Mouse (Mus musculus) forebrain, embryonic 12.5 days (tissue): ENCODE measurements around the gene Plpp1. TPM values are rescaled to one million over a fixed set of nuclear protein-coding genes. Genes with fewer than 3 reads are reported as not detected.
A peak's percentile ranks its signal among the peaks of the same experiment; 100 is the strongest.

Experiments used
- ATAC-seq: fragments of 200-750 bp; cut with Nextera tagmentation; 2 replicates; pipeline ENCODE4 v1.8.0; 2017; ENCODE audit warnings: moderate TSS enrichment; ENCODE audit not compliant: low FRiP score
- H3K27ac ChIP-seq: fragments of 300-500 bp; sonication (generic); 2 replicates; pipeline ENCODE4 v1.5.1; 2016; ENCODE audit warnings: mild to moderate bottlenecking
- H3K27me3 ChIP-seq: fragments of 300-500 bp; sonication (generic); 2 replicates; pipeline ENCODE4 v1.6.1; 2016; ENCODE audit warnings: mild to moderate bottlenecking
- H3K36me3 ChIP-seq: fragments of 300-500 bp; sonication (generic); replicated peaks from 2 replicates; pipeline ENCODE4 v1.6.1; 2016; ENCODE audit warnings: mild to moderate bottlenecking
- H3K4me1 ChIP-seq: fragments of 300-500 bp; sonication (generic); 2 replicates; pipeline ENCODE4 v1.6.1; 2016
- H3K4me2 ChIP-seq: fragments of 300-500 bp; sonication (generic); 2 replicates; pipeline ENCODE4 v1.6.1; 2016; ENCODE audit warnings: mild to moderate bottlenecking, moderate library complexity
- H3K4me3 ChIP-seq: fragments of 300-500 bp; sonication (generic); replicated peaks from 2 replicates; pipeline ENCODE4 v1.5.1; 2016; ENCODE audit warnings: mild to moderate bottlenecking
- H3K9ac ChIP-seq: fragments of 300-500 bp; sonication (generic); 2 replicates; pipeline ENCODE4 v1.6.1; 2016; ENCODE audit warnings: mild to moderate bottlenecking
- H3K9me3 ChIP-seq: fragments of 300-500 bp; sonication (generic); 2 replicates; pipeline ENCODE4 v1.6.1; 2016
- WGBS: fragments of 180-500 bp; shearing (Covaris S2); methylation state at CpG from one replicate; pipeline ENCODE4 v1.1.7; 2016; 5-methylcytosine and 5-hydroxymethylcytosine counted together
- polyA plus RNA-seq: library from polyadenylated mRNA; unstranded; fragments of >200 nt; fragmentation: Nextera tagmentation; extraction: Ambion mirVana; gene quantifications from 2 replicates; pipeline ENCODE4 v1.2.1, GENCODE M21; 2016

Plpp1 gene
- polyA plus RNA-seq, 1 experiment from 2014 or later: 19.1 TPM

DNA sequence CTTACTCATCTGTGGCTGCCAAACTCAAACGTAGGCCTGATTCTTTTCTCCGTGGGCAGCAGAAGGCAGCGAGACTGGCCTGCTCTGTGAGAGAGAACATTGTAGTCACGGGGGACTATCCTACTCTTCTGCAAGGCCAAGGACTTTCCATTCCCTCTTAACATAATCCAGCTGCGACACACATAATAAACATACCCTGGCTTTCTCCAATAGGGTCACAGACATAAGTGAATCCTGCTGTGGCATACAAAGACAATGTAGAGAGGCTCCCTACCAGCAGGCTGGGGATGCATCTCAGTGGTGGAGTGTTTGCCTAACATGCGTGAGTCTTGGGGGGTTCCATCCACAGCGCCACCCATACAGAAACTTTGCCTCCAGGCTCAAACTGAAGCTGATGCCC lies 15.3 kb upstream of the Plpp1 start:
- H3K36me3 ChIP-seq: no peaks in the 10 kb centered on the region
- 77% methylated on average over 7 of the region's 7 CpGs for WGBS
- no peak overlapping the region for H3K27ac ChIP-seq

DNA sequence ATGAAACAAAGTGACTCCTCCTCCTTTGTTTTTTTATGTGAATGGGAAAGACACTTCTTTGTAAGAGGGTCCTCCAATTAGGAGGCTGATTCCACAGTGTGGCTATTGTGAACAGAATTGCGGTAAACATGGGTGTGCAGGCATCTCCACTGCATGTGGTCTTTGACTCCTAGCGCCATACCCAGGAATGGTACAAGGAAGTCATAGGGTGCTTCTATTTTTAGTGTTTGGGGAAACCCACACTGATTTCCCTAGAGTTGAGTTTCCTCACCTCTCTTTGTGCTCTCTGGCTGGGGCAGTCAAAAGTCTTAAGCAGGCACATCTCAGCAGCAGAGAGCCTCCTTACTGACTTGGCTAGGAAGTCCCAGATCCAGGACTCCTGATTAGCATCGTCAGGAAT lies 14.4 kb upstream of the Plpp1 start:
- Histone ChIP-seq H3K27ac (no peak overlapping the region), H3K9me3 (no peaks in the 10 kb centered on the region), H3K9ac (no peak overlapping the region), H3K4me2 (no peak overlapping the region), H3K36me3 (no peaks in the 10 kb centered on the region), H3K27me3 (no peaks in the 10 kb centered on the region), H3K4me1 (no peaks in the 10 kb centered on the region), H3K4me3 (no peak overlapping the region)
- 25% methylated on average over 3 of the region's 3 CpGs for WGBS
- ATAC-seq: no peak

More for the DNA sequence above, 15.3 kb upstream of the Plpp1 start:
- Histone ChIP-seq H3K27me3 (no peaks in the 10 kb centered on the region), H3K4me3 (no peak overlapping the region), H3K9ac (no peak overlapping the region), H3K9me3 (no peaks in the 10 kb centered on the region), H3K4me2 (no peak overlapping the region), H3K4me1 (no peaks in the 10 kb centered on the region)
- ATAC-seq: no peak

DNA sequence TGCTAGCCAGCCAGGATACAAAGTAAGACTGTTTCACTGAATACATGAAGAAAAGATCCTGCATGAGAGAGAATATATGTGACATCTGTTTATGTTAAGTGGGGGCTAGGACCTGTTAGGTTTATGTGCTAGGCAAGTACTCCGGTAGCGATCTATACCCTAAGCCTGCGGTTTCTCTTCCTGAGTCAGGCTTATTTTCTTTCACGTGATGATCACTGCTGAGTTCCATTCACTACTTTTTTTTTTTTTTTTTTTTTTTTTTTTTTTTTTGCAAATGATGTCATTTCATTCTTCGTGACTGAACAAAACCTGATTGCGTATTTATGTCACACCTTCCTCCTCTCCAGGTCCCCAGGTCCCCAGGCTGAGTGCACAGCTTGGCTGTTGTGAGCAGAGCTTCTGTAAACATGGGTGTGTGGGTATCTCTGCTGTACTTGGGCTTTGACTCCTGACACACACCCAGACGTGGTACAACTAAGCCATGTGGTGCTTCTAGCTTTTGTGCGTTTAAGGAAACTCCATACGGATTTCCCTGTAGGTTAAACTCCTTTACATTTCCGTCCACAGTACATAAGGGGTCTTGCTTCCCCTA lies 13.6 kb upstream of the Plpp1 start:
- ATAC-seq: no peak
- Histone ChIP-seq H3K27me3 (no peaks in the 10 kb centered on the region), H3K9me3 (no peaks in the 10 kb centered on the region), H3K4me2 (no peak overlapping the region), H3K36me3 (no peaks in the 10 kb centered on the region), H3K4me3 (no peak overlapping the region), H3K9ac (no peak overlapping the region), H3K27ac (no peak overlapping the region), H3K4me1 (no peaks in the 10 kb centered on the region)
- WGBS: 83% methylated on average over 10 of the region's 10 CpGs

DNA sequence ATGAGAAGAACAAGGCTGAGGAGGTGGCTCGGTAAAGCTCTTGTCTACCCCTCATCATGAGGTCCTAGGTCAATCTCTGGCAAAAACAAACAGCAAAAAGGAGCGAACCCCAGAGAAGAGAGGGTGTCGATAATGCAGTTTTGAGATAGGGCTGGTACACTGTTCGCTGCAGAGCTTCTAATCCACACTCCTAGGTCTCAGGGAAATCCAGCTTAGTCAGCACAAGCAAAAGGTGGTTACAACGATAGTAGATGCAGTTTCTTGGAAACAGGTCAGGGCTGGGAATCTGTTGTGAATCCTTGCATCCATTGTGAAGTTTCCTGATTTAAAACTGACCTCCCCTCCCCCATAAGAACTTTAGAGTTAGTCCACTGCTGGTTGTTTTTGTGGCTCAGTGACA lies 9.8 kb upstream of the Plpp1 start:
- H3K27ac ChIP-seq: no peak overlapping the region
- H3K4me2 ChIP-seq: no peak overlapping the region

DNA sequence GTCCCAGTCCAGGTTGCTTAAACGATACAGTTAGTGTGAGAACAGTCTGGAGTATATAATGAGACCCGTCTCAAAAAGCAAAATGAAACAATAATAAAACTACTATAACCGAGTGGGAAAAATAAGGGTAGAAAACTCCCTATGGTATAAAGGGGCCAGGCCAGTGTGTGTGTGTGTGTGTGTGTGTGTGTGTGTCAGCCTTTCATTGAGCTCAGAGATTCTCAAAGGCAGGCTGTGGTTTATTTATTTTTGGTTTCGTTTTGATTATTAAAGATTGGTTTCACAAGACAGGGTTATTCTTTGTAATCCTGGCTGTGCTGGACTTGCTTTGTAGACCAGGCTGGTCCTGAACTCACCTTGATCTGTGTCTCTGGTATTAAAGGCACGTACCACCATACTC lies 8.7 kb upstream of the Plpp1 start:
- no peak overlapping the region for H3K9ac ChIP-seq

More for the DNA sequence above, 9.8 kb upstream of the Plpp1 start:
- no peaks in the 10 kb centered on the region for H3K4me1 ChIP-seq
- no peaks in the 10 kb centered on the region for H3K27me3 ChIP-seq
- no peaks in the 10 kb centered on the region for H3K36me3 ChIP-seq
- 81% methylated on average over 5 of the region's 5 CpGs for WGBS
- H3K9ac ChIP-seq: no peak overlapping the region
- H3K4me3 ChIP-seq: no peak overlapping the region
- H3K9me3 ChIP-seq: no peaks in the 10 kb centered on the region
- ATAC-seq: no peak

DNA sequence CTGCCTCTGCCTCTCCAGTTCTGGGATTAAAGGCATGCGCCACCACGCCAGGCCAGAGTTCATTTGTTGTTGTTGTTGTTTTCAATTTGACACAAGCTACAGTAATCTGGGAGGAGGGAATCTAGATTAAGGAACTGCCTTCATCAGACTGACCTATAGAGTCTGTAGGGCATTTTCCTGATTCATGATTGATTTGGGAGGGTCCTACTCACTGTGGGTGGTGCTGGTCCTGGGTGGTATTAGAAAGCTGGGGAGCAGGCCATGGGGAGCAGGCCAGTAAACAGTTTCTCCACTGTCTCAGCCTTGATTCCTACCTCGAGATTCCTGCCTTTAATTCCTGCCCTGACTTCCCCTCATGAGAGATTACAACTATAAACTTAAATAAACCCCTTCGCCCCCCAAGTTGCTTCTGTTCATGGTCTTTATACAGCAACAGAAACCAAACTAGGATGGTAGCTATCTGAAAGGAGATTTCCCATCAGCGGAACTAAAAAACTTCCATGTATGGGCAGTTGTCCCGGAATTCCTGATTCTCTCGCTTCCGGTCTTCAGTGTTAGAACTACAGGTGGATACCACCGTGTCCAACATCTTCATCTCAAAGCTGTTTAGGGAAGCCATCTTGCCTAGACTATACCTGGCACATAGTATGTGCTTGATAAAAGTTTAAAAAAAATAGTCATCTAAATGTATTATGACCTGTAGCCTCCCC lies 2.2 kb upstream of the Plpp1 start:
- H3K9me3 ChIP-seq: no peaks in the 10 kb centered on the region
- peaks cover 6% of the 10 kb centered on the region; the same call in 1 of the 2 replicates for H3K4me1 ChIP-seq
- H3K27me3 ChIP-seq: no peaks in the 10 kb centered on the region
- H3K4me2 ChIP-seq: no peak overlapping the region
- no peaks in the 10 kb centered on the region for H3K36me3 ChIP-seq
- H3K4me3 ChIP-seq: no peak overlapping the region
- H3K9ac ChIP-seq: no peak overlapping the region
- WGBS: 93% methylated on average over 9 of the region's 9 CpGs
- H3K27ac ChIP-seq: no peak overlapping the region
- no peak for ATAC-seq

More for the DNA sequence above, 8.7 kb upstream of the Plpp1 start:
- Histone ChIP-seq H3K27me3 (no peaks in the 10 kb centered on the region), H3K27ac (no peak overlapping the region), H3K9me3 (no peaks in the 10 kb centered on the region), H3K4me1 (no peaks in the 10 kb centered on the region), H3K4me3 (no peak overlapping the region), H3K36me3 (no peaks in the 10 kb centered on the region), H3K4me2 (no peak overlapping the region)
- 84% methylated on average over 5 of the region's 5 CpGs for WGBS
- no peak for ATAC-seq

DNA sequence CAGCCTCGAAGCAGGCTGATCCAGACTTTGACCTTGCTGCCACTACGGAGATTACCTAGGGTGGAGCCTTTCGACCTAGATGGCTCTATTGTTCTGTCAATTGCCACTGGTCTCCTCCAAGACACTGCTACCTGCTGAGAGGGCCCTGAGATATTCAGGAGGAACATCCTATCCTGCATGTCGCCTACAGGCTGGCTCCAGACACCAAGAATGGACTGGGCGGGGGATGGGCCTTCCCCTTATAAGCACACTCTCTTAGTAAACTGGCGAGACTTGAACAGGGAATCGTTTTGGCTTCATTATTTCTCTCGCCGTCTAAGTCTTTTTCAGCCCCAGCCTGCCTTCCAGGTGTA lies 1.7 kb upstream of the Plpp1 start:
- H3K9me3 ChIP-seq: no peaks in the 10 kb centered on the region
- ATAC-seq: no peak
- H3K4me3 ChIP-seq: no peak overlapping the region
- WGBS: 81% methylated on average over 9 of the region's 9 CpGs
- no peak overlapping the region for H3K27ac ChIP-seq
- H3K4me2 ChIP-seq: no peak overlapping the region
- no peak overlapping the region for H3K9ac ChIP-seq
- H3K36me3 ChIP-seq: no peaks in the 10 kb centered on the region
- H3K4me1 ChIP-seq: peaks cover 6% of the 10 kb centered on the region; the same call in 1 of the 2 replicates
- no peaks in the 10 kb centered on the region for H3K27me3 ChIP-seq

DNA sequence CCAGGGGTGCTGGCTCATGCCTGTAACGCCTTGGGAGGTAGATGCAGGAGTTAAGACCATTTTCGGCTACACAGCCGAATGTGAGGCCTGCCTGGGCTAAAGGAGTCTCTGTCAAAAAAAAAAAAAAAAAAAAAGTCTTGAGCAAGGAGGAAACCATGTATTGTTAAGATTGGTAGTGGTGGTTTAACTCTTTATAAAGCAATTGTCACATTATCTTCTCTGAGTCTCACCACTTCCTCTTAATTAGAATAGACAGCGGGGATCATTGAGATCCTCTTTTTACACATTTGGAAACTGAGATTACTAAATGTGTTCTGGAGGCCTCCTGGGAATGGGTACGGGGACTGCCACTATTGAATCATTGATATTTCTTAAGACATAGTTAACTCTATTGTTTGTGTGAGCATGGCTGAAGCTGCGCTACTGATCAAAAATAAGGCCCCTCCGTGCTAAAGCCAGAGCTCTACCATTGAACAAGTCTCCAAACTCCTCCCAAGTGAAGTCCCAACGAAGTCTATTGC lies 811 bp upstream of the Plpp1 start:
- ATAC-seq: no peak
- Histone ChIP-seq H3K9me3 (no peaks in the 10 kb centered on the region), H3K27ac (no peak overlapping the region), H3K27me3 (no peaks in the 10 kb centered on the region), H3K36me3 (no peaks in the 10 kb centered on the region), H3K4me3 (no peak overlapping the region), H3K4me2 (no peak overlapping the region), H3K4me1 (peaks cover 6% of the 10 kb centered on the region; the same call in 1 of the 2 replicates), H3K9ac (no peak overlapping the region)
- WGBS: 76% methylated on average over 8 of the region's 8 CpGs

DNA sequence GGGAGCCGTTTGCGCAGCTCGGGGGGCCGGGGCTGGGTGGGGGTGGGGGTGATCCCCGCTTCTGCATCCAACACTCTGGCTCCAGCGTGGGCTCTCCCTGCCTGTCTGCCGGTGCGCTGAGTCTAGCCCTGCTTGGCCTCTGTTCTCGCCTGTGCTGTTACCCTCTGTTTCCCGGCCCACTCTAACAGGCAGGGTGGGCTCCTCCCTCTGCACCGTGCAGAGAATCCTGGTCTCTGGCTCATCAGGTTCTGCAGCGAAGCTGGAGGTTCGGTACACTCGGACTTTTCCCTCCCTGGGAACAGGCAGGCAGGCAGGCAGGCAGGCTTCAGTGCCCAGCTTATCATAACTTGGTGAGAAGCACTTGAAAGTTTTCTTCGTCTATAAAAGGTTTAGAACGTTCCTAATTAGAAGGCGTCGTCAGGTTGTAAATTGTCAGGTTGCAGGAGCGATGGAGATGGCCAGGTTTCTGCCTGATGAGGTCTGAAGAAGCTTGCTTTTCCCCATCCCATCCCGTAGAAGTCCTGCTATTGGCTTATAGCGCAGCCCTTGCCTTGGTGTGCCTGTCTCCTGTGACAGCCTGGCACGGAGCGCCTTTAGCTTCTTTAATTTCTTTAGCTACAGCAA lies 901 bp downstream of the Plpp1 start:
- Histone ChIP-seq H3K4me3 (peak overlapping the region; percentile 77), H3K27ac (peak overlapping the region; percentile 95), H3K27me3 (no peaks in the 10 kb centered on the region), H3K36me3 (peaks cover 8% of the 10 kb centered on the region), H3K4me2 (peak overlapping the region; percentile 80), H3K9me3 (no peaks in the 10 kb centered on the region), H3K4me1 (peaks cover 6% of the 10 kb centered on the region; the same call in 1 of the 2 replicates), H3K9ac (peak overlapping the region; percentile 80)
- WGBS: 2% methylated on average over 23 of the region's 23 CpGs
- peak; percentile 77 for ATAC-seq

DNA sequence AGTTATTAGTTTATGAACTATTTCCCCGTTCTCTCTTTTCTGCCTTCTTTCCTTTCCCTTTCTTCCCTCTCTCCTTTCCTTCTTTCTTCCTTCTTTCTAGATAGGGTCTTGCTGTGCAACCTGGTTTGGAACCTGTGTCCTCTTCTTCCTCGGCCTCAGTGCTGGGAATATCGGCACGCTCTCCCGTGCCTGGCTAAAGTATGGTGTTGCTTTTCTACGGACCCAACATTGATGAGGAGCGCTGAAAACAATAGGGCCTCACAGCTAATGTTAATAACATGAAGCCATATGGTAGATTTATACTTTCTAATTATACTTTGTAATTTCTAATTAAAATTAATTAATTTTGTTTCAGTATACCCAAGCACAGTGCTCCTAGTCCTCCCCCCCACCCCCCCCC lies 2.5 kb downstream of the Plpp1 start:
- Histone ChIP-seq H3K4me1 (peaks cover 6% of the 10 kb centered on the region; the same call in 1 of the 2 replicates), H3K4me3 (no peak overlapping the region), H3K27ac (no peak overlapping the region), H3K4me2 (no peak overlapping the region), H3K27me3 (no peaks in the 10 kb centered on the region), H3K9ac (no peak overlapping the region), H3K36me3 (peaks cover 14% of the 10 kb centered on the region), H3K9me3 (no peaks in the 10 kb centered on the region)
- WGBS: 81% methylated on average over 7 of the region's 7 CpGs
- no peak for ATAC-seq

DNA sequence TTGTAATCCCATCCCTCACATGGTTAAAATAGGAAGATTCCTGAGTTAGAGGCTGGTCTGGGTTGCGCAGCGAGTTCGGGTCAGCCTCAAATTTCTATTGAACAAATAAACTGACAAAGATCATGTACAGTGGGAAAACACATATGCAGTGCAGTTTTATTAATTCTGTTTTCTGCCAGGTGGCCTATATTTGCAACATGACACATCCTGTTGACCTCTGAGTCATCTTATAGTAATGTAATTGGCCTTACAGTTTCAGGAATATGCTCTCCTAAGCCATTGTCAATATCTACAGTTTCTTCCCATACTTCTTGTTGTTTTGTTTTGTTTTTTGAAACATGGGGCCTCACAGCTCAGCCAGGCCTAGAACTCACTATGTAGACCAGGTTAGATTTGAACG lies 3.1 kb downstream of the Plpp1 start:
- H3K9me3 ChIP-seq: no peaks in the 10 kb centered on the region
- no peak for ATAC-seq

DNA sequence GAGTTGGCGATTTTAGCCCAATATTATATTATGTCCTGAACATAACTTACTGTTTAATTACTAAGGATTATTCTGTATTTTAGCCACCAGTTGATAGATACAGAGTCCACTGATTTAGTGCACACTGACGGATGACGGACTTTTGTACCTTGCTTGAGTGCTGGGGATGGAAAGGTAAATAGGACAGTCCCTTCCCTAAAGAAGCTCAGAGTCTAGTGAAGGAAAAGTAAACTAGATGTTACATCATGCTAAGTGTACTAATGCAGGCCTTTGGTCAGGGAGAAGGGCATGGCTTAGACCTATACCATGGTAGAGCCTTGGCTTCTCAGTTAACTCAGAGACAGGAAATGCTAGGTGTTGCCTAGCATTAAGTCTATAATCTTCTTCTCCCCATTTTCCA lies 4.9 kb downstream of the Plpp1 start:
- H3K27me3 ChIP-seq: no peaks in the 10 kb centered on the region
- no peak for ATAC-seq
- no peak overlapping the region for H3K4me3 ChIP-seq
- H3K27ac ChIP-seq: no peak overlapping the region
- no peak overlapping the region for H3K4me2 ChIP-seq
- H3K9ac ChIP-seq: no peak overlapping the region
- H3K9me3 ChIP-seq: no peaks in the 10 kb centered on the region
- WGBS: 94% methylated on average over 3 of the region's 3 CpGs
- H3K4me1 ChIP-seq: peaks cover 6% of the 10 kb centered on the region; the same call in 1 of the 2 replicates
- H3K36me3 ChIP-seq: peaks cover 14% of the 10 kb centered on the region

More for the DNA sequence above, 3.1 kb downstream of the Plpp1 start:
- H3K36me3 ChIP-seq: peaks cover 14% of the 10 kb centered on the region
- H3K9ac ChIP-seq: no peak overlapping the region
- no peak overlapping the region for H3K27ac ChIP-seq
- no peak overlapping the region for H3K4me3 ChIP-seq
- peaks cover 6% of the 10 kb centered on the region; the same call in 1 of the 2 replicates for H3K4me1 ChIP-seq
- 87% methylated on average over 4 of the region's 4 CpGs for WGBS
- H3K27me3 ChIP-seq: no peaks in the 10 kb centered on the region
- no peak overlapping the region for H3K4me2 ChIP-seq
